Mouse (Mus musculus): ENCODE results near the gene Dennd2d.

DNA sequence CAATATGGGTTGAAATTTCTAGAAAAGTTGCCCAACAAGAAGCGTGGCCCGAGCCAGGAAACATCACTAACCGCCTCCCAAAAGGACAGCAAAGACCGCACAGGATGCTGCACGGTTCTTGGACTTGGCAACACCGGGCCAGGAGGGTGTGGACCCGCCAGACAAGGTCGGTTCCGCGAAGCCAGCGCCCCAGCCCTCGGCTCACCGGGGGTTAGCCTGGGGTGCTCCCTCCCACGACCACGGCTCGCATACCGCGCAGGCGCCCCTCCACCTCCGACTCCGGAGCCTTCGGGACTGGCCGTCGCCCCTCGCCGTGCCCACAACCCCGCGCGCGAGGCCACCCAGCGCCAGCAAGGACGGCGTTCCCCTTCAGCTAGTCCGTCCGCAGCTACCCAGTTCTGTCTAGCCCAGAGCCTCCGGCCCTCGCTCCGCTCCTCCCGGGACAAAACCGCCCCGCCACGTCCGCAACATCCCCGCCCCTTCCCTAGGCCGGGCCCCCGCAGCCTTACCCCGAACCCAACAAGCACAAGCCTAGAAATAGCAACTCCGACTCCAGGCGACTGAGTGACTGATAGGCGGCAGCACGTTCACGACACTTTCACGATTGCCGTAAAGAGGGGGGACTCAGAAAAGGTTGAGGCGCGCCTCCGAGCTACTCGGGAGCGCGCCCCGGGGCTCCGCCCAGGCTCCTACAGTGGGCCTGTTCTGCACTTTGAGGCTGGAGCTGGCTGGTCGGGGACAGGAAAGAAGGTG is 65.1 kb downstream of the Dennd2d start, which contains the start of the genes Dram2 and Cept1:
- TF ChIP-seq CTCF (IDR thresholded peaks at IDR 0.05; ENCODE audit: low read depth) (no peak), EP300 (IDR thresholded peaks at IDR 0.05; ENCODE audit: low read depth) (no peak)

Measured in liver, embryonic 14.5 days (tissue).